Mouse (Mus musculus): ENCODE results near the gene Ugt2a1. TPM values are rescaled to one million over a fixed set of nuclear protein-coding genes. Genes with fewer than 3 reads are reported as not detected.
"Not testable (repeated sequence)": the region's sequence is repeated elsewhere in the genome, so short reads cannot be mapped to it uniquely, and the experiment has no call there.

Ugt2a1 gene
- not detected in 2 replicates for polyA plus RNA-seq (2015; fragmentation: Nextera tagmentation; extraction: Ambion mirVana)

GRCm38 (mm10) chr5:87490771-87491170 is at the start of gene Ugt2a1:
Gene Ugt2a1, minus strand, starts transcription at chr5:87490871.
- Histone ChIP-seq H3K27me3 (ENCODE audit: control insufficient read depth, insufficient read depth, low read depth, low read length) (no peaks in the 10 kb centered on the region), H3K27ac (ENCODE audit: low read length) (no peak within 1 kb of the TSS), H3K4me2 (ENCODE audit: low read depth, low read length) (no peak within 1 kb of the TSS), H3K4me1 (replicated peaks; ENCODE audit: control insufficient read depth, insufficient read depth, low read length) (no peaks in the 10 kb centered on the region), H3K36me3 (ENCODE audit: control insufficient read depth, insufficient read depth, low read length) (no peaks in the 10 kb centered on the region), H3K9ac (ENCODE audit: low read length) (no peak within 1 kb of the TSS), H3K4me3 (ENCODE audit: low read length) (no peak within 1 kb of the TSS), H3K9me3 (ENCODE audit: control insufficient read depth, low read length) (no peaks in the 10 kb centered on the region)
- no peak for ATAC-seq (ENCODE audit: low read depth)
- WGBS = 70% methylated on average over 1 of the region's 1 CpGs

GRCm38 (mm10) chr5:87538111-87538510 is 47.4 kb upstream of the Ugt2a1 start, which contains the start of gene Sult1b1:
Gene Sult1b1, minus strand, starts transcription at chr5:87538195.
- Histone ChIP-seq H3K36me3 (ENCODE audit: control insufficient read depth, insufficient read depth, low read length) (no peaks in the 10 kb centered on the region), H3K27me3 (ENCODE audit: control insufficient read depth, insufficient read depth, low read depth, low read length) (no peaks in the 10 kb centered on the region), H3K4me3 (ENCODE audit: low read length) (no peak within 1 kb of the TSS), H3K4me1 (replicated peaks; ENCODE audit: control insufficient read depth, insufficient read depth, low read length) (no peaks in the 10 kb centered on the region), H3K27ac (ENCODE audit: low read length) (no peak within 1 kb of the TSS), H3K9ac (ENCODE audit: low read length) (no peak within 1 kb of the TSS), H3K4me2 (ENCODE audit: low read depth, low read length) (no peak within 1 kb of the TSS), H3K9me3 (ENCODE audit: control insufficient read depth, low read length) (no peaks in the 10 kb centered on the region)
- ATAC-seq (ENCODE audit: low read depth) = no peak
- WGBS = 68% methylated on average over 2 of the region's 2 CpGs

GRCm38 (mm10) chr5:87535994-87536644 is 45.4 kb upstream of the Ugt2a1 start:
- ATAC-seq (ENCODE audit: low read depth) = no peak
- Histone ChIP-seq H3K4me1 (replicated peaks; ENCODE audit: control insufficient read depth, insufficient read depth, low read length) (no peaks in the 10 kb centered on the region), H3K27ac (ENCODE audit: low read length) (no peak overlapping the region)

GRCm38 (mm10) chr5:87532288-87532687 is 41.6 kb upstream of the Ugt2a1 start:
- 41% methylated on average over 2 of the region's 2 CpGs for WGBS
- Histone ChIP-seq H3K4me2 (ENCODE audit: low read depth, low read length) (no peak overlapping the region), H3K4me1 (replicated peaks; ENCODE audit: control insufficient read depth, insufficient read depth, low read length) (no peaks in the 10 kb centered on the region), H3K9ac (ENCODE audit: low read length) (no peak overlapping the region), H3K27ac (ENCODE audit: low read length) (no peak overlapping the region), H3K4me3 (ENCODE audit: low read length) (no peak overlapping the region), H3K9me3 (ENCODE audit: control insufficient read depth, low read length) (no peaks in the 10 kb centered on the region), H3K27me3 (ENCODE audit: control insufficient read depth, insufficient read depth, low read depth, low read length) (no peaks in the 10 kb centered on the region), H3K36me3 (ENCODE audit: control insufficient read depth, insufficient read depth, low read length) (no peaks in the 10 kb centered on the region)
- ATAC-seq (ENCODE audit: low read depth) = no peak

More at GRCm38 (mm10) chr5:87535994-87536644, 45.4 kb upstream of the Ugt2a1 start:
- H3K9me3 ChIP-seq (ENCODE audit: control insufficient read depth, low read length) = no peaks in the 10 kb centered on the region
- no peak overlapping the region for H3K9ac ChIP-seq (ENCODE audit: low read length)
- no peak overlapping the region for H3K4me3 ChIP-seq (ENCODE audit: low read length)
- no peaks in the 10 kb centered on the region for H3K27me3 ChIP-seq (ENCODE audit: control insufficient read depth, insufficient read depth, low read depth, low read length)
- 85% methylated on average over 4 of the region's 4 CpGs for whole genome bisulfite sequencing
- H3K36me3 ChIP-seq (ENCODE audit: control insufficient read depth, insufficient read depth, low read length) = no peaks in the 10 kb centered on the region
- H3K4me2 ChIP-seq (ENCODE audit: low read depth, low read length) = no peak overlapping the region

- WGBS = 74% methylated on average over 2 of the region's 2 CpGs
- H3K9ac ChIP-seq (ENCODE audit: low read length); H3K36me3 ChIP-seq (ENCODE audit: control insufficient read depth, insufficient read depth, low read length); H3K4me3 ChIP-seq (ENCODE audit: low read length); ATAC-seq (ENCODE audit: low read depth); H3K4me1 ChIP-seq (replicated peaks; ENCODE audit: control insufficient read depth, insufficient read depth, low read length); H3K27ac ChIP-seq (ENCODE audit: low read length); H3K9me3 ChIP-seq (ENCODE audit: control insufficient read depth, low read length); H3K27me3 ChIP-seq (ENCODE audit: control insufficient read depth, insufficient read depth, low read depth, low read length); H3K4me2 ChIP-seq (ENCODE audit: low read depth, low read length): not testable (repeated sequence)
These were observed 32.9 kb upstream of the Ugt2a1 start for GRCm38 (mm10) chr5:87523561-87523960.

GRCm38 (mm10) chr5:87505776-87506458 is 15.2 kb upstream of the Ugt2a1 start:
- 40% methylated on average over 4 of the region's 4 CpGs for WGBS
- Histone ChIP-seq H3K27ac (ENCODE audit: low read length) (no peak overlapping the region), H3K9ac (ENCODE audit: low read length) (no peak overlapping the region), H3K27me3 (ENCODE audit: control insufficient read depth, insufficient read depth, low read depth, low read length) (no peaks in the 10 kb centered on the region), H3K36me3 (ENCODE audit: control insufficient read depth, insufficient read depth, low read length) (no peaks in the 10 kb centered on the region), H3K9me3 (ENCODE audit: control insufficient read depth, low read length) (no peaks in the 10 kb centered on the region), H3K4me3 (ENCODE audit: low read length) (no peak overlapping the region), H3K4me2 (ENCODE audit: low read depth, low read length) (no peak overlapping the region), H3K4me1 (replicated peaks; ENCODE audit: control insufficient read depth, insufficient read depth, low read length) (no peaks in the 10 kb centered on the region)
- ATAC-seq (ENCODE audit: low read depth) = no peak

- ATAC-seq (ENCODE audit: low read depth) = 0 out of 2 replicates have a peak, but pooled peaks have one; percentile 26
- H3K4me3 ChIP-seq (ENCODE audit: low read length) = no peak overlapping the region
These were observed 12.0 kb upstream of the Ugt2a1 start for GRCm38 (mm10) chr5:87502687-87503086.

GRCm38 (mm10) chr5:87499341-87499740 is 8.7 kb upstream of the Ugt2a1 start:
- H3K36me3 ChIP-seq (ENCODE audit: control insufficient read depth, insufficient read depth, low read length) = no peaks in the 10 kb centered on the region

More at GRCm38 (mm10) chr5:87502687-87503086, 12.0 kb upstream of the Ugt2a1 start:
- Histone ChIP-seq H3K4me2 (ENCODE audit: low read depth, low read length) (no peak overlapping the region), H3K9me3 (ENCODE audit: control insufficient read depth, low read length) (no peaks in the 10 kb centered on the region), H3K4me1 (replicated peaks; ENCODE audit: control insufficient read depth, insufficient read depth, low read length) (no peaks in the 10 kb centered on the region), H3K27ac (ENCODE audit: low read length) (no peak overlapping the region), H3K36me3 (ENCODE audit: control insufficient read depth, insufficient read depth, low read length) (no peaks in the 10 kb centered on the region), H3K27me3 (ENCODE audit: control insufficient read depth, insufficient read depth, low read depth, low read length) (no peaks in the 10 kb centered on the region), H3K9ac (ENCODE audit: low read length) (no peak overlapping the region)
- 65% methylated on average over 1 of the region's 1 CpGs for WGBS

GRCm38 (mm10) chr5:87498936-87499335 is 8.3 kb upstream of the Ugt2a1 start:
- no peaks in the 10 kb centered on the region for H3K4me1 ChIP-seq (replicated peaks; ENCODE audit: control insufficient read depth, insufficient read depth, low read length)
- no peaks in the 10 kb centered on the region for H3K36me3 ChIP-seq (ENCODE audit: control insufficient read depth, insufficient read depth, low read length)

More at GRCm38 (mm10) chr5:87499341-87499740, 8.7 kb upstream of the Ugt2a1 start:
- Histone ChIP-seq H3K27ac (ENCODE audit: low read length) (no peak overlapping the region), H3K9me3 (ENCODE audit: control insufficient read depth, low read length) (no peaks in the 10 kb centered on the region), H3K4me1 (replicated peaks; ENCODE audit: control insufficient read depth, insufficient read depth, low read length) (no peaks in the 10 kb centered on the region), H3K27me3 (ENCODE audit: control insufficient read depth, insufficient read depth, low read depth, low read length) (no peaks in the 10 kb centered on the region), H3K4me2 (ENCODE audit: low read depth, low read length) (no peak overlapping the region), H3K9ac (ENCODE audit: low read length) (no peak overlapping the region), H3K4me3 (ENCODE audit: low read length) (no peak overlapping the region)
- ATAC-seq (ENCODE audit: low read depth) = no peak

More at GRCm38 (mm10) chr5:87498936-87499335, 8.3 kb upstream of the Ugt2a1 start:
- Histone ChIP-seq H3K27me3 (ENCODE audit: control insufficient read depth, insufficient read depth, low read depth, low read length) (no peaks in the 10 kb centered on the region), H3K4me2 (ENCODE audit: low read depth, low read length) (no peak overlapping the region), H3K4me3 (ENCODE audit: low read length) (no peak overlapping the region), H3K9me3 (ENCODE audit: control insufficient read depth, low read length) (no peaks in the 10 kb centered on the region), H3K9ac (ENCODE audit: low read length) (no peak overlapping the region), H3K27ac (ENCODE audit: low read length) (no peak overlapping the region)
- no peak for ATAC-seq (ENCODE audit: low read depth)
